Mouse (Mus musculus): ENCODE measurements at regions not wholly inside any gene's neighbourhood (a gene's known extent, or its start where the extent isn't known, plus 50 kb on each side); places are given as distances from the start of the nearest gene placed in this dataset.

DNA sequence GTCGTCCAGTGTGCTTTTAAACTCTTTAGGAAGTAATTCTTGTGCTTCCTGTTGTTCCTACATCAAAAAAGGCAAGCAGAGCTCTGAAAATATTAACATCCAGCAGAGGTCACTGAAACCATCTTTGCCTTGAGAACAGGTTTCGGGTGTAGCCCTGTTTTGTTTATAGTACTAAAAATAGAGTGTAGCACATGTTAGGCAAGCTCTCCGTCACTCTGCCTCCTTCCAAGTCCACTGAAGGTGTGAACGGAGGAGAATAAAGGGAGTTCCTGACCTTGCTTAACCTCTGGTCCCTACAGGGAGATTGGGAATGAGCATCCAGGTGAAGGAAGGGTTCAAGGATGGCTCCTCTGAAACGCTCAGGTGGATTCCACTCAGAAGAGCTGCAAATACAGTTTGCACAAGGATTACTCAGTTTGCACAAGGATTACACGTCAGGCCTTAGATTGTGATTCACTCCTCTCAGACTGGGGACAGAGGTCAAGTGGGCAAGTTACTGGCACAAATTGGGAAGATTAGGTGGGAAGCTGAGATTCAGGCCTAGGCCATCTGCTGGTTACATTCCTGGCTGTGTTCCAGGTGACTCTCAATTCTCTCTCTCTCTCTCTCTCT lies 304.5 kb downstream of the Sfmbt2 start:
- TF ChIP-seq CTCF (IDR thresholded peaks at IDR 0.05; ENCODE audit: borderline replicate concordance, insufficient read depth, low read depth, low read length) (no peak), POLR2A (IDR thresholded peaks at IDR 0.05; ENCODE audit: borderline replicate concordance, insufficient read depth, low read length) (no peak)
